Mouse (Mus musculus) brown adipose tissue, adult 24 weeks (tissue): Measurements from ENCODE around the gene Ttll5. TPM values are rescaled to one million over a fixed set of nuclear protein-coding genes. Genes with fewer than 3 reads are reported as not detected.
A peak's percentile ranks its signal among the peaks of the same experiment; 100 is the strongest.

Source experiments
- H3K27ac ChIP-seq: fragments of 200-500 bp; replicated peaks from 2 replicates; pipeline ENCODE4 v1.5.1; 2012; ENCODE audit warnings: low read depth, mild to moderate bottlenecking, low read length
- H3K4me1 ChIP-seq: fragments of 200-500 bp; 2 replicates; pipeline ENCODE4 v1.6.1; 2012; ENCODE audit warnings: low read length, mixed read lengths; ENCODE audit not compliant: control insufficient read depth, insufficient read depth, insufficient read length
- H3K4me3 ChIP-seq: fragments of 200-500 bp; 2 replicates; pipeline ENCODE4 v1.5.1; 2012; ENCODE audit warnings: low read depth, mild to moderate bottlenecking, low read length, moderate library complexity; ENCODE audit not compliant: insufficient read depth
- polyA plus RNA-seq: library from polyadenylated mRNA; stranded (reverse); fragments of >200 nt; gene quantifications from 2 replicates; pipeline ENCODE4 v1.2.4, GENCODE M21; 2012; ENCODE audit not compliant: missing spikeins, insufficient read depth, insufficient read length

Gene Ttll5
- polyA plus RNA-seq, 1 experiment: 12.2 TPM

- H3K4me3 ChIP-seq: peak overlapping the region; percentile 86
- H3K4me1 ChIP-seq: peaks cover 2% of the 10 kb centered on the region; the same call in 1 of the 2 replicates
- H3K27ac ChIP-seq: 0 out of 2 replicates have a peak overlapping the region, but pooled peaks have one; percentile 16
These were observed 253.3 kb downstream of the Ttll5 start for GRCm38 (mm10) chr12:86077736-86078135.

- Histone ChIP-seq H3K4me1 (peaks cover 2% of the 10 kb centered on the region; the same call in 1 of the 2 replicates), H3K27ac (peak overlapping the region; percentile 18; the same call in 1 of the 2 replicates)
These were observed 253.7 kb downstream of the Ttll5 start for GRCm38 (mm10) chr12:86078176-86078552.

DNA sequence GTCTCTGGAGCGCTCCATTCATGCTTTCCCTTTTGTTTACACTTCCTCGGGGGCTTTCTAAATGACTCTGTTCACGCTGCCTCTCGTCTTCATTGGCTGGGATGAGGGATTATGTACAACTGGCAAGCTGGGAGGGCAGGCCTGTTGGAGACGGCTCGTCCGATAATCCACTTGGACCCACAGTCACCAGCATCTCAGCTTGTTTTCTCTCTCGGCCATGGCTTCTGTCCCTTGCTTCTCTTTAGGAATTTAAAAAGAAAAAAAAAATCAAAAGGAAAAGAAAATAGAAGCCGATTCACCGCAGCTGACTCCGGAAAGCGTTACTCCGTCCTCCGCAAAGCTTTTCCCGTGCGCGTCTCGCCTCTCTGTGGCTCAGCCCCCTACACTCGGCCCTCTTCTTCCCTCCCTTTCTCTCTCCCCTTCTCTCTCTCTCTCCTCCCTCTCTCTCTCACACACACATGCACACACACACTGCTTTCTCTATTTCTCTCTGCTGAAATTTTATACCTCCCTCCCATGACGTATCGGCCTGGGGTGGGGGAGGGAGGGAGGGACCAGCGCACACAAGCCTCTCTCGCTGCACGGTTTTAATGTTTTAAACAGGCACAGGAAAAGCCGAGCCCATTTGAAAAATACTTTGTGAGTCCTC, 254.2 kb downstream of the Ttll5 start, which contains the start of gene Tgfb3:
Tgfb3 (minus strand) TSS at position 489 of the 649 bp plus-strand sequence.
- Histone ChIP-seq H3K27ac (peak within 1 kb of the TSS; percentile 86), H3K4me1 (peaks cover 2% of the 10 kb centered on the region; the same call in 1 of the 2 replicates), H3K4me3 (peak within 1 kb of the TSS; percentile 86)

More at GRCm38 (mm10) chr12:86078176-86078552, 253.7 kb downstream of the Ttll5 start:
- H3K4me3 ChIP-seq: peak overlapping the region; percentile 86

- Histone ChIP-seq H3K4me3 (peak overlapping the region; percentile 86), H3K4me1 (peaks cover 2% of the 10 kb centered on the region; the same call in 1 of the 2 replicates), H3K27ac (peak overlapping the region; percentile 86)
These were observed 254.8 kb downstream of the Ttll5 start for GRCm38 (mm10) chr12:86079202-86079667.

- H3K4me3 ChIP-seq: peak within 1 kb of the TSS; percentile 84
- peak within 1 kb of the TSS; percentile 39; the same call in 1 of the 2 replicates for H3K27ac ChIP-seq
- peaks cover 9% of the 10 kb centered on the region for H3K4me1 ChIP-seq
These were observed 258.1 kb downstream of the Ttll5 start, which contains the start of gene Ift43 for GRCm38 (mm10) chr12:86082481-86083012. TSS of gene Ift43 (plus strand) at chr12:86082541.

GRCm38 (mm10) chr12:86085873-86086272, 261.4 kb downstream of the Ttll5 start:
- Histone ChIP-seq H3K4me1 (peaks cover 13% of the 10 kb centered on the region), H3K4me3 (no peak overlapping the region), H3K27ac (no peak overlapping the region)

DNA sequence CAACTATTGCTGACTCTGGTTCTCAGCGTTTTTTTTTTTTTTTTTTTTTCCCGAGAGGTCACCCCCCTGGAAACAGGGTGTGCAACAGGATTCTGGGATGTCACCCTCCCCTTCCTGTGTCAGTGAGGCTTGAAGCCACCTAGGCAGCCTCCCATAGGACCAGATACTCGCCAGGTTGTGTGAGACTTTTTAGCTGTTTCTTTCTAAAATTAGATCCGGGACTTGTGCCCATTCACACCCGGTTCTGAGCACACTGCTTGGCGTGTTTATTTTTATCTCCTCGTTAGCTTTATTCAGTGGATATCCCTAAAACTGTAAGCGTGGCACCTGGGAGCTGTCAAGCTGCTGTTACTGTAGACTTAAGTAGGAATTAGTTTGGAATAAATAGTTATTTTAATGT, 262.1 kb downstream of the Ttll5 start:
- Histone ChIP-seq H3K4me3 (no peak overlapping the region), H3K27ac (no peak overlapping the region), H3K4me1 (peaks cover 13% of the 10 kb centered on the region)

DNA sequence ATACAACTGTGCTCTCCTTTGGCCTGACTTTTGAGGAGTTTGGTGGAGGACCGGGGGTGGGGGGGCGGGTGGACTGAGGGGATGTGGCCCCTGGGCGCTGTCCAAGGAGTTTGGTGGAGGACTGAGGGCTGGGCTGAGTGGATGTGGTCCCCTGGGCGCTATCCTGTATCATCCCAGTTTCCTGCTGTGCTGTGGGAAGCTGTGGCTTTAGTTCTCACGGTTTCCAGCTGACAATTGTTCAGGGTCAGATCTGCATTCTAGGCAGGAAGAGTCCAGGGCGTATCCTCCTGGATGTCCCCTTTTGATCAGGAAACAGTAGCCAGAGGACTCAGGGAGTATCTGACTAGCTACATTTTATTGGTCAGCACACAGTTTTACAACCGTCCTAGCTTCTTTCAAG, 263.6 kb downstream of the Ttll5 start:
- H3K27ac ChIP-seq: peak overlapping the region; percentile 57; the same call in 1 of the 2 replicates
- peaks cover 13% of the 10 kb centered on the region for H3K4me1 ChIP-seq
- no peak overlapping the region for H3K4me3 ChIP-seq

DNA sequence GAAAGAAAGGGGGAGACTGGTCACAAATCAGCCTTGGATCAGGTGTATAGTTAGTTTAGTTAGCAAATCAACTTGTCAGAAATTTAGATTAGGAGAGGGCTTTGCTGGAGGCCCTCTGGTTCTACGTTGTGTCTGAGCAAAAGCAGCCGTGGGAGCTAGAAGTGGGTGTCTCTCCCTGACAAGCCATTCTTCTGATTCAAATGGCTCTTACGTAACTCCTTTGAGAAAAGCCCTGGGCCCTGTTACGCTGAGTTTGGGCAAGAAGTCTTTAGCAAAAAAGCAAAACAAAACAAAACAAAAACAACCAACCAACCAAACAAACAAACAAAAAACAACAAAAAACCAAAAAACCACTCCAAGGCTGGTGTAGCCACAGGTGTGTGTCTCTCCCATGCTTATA, 266.3 kb downstream of the Ttll5 start:
- no peak overlapping the region for H3K4me3 ChIP-seq
- peaks cover 11% of the 10 kb centered on the region for H3K4me1 ChIP-seq
- H3K27ac ChIP-seq: peak overlapping the region; percentile 53

GRCm38 (mm10) chr12:86091601-86092132, 267.2 kb downstream of the Ttll5 start:
- peak overlapping the region; percentile 62 for H3K27ac ChIP-seq
- H3K4me3 ChIP-seq: no peak overlapping the region
- peaks cover 11% of the 10 kb centered on the region for H3K4me1 ChIP-seq

GRCm38 (mm10) chr12:86094075-86094474, 269.6 kb downstream of the Ttll5 start:
- no peak overlapping the region for H3K27ac ChIP-seq
- H3K4me1 ChIP-seq: no peaks in the 10 kb centered on the region
- H3K4me3 ChIP-seq: no peak overlapping the region

DNA sequence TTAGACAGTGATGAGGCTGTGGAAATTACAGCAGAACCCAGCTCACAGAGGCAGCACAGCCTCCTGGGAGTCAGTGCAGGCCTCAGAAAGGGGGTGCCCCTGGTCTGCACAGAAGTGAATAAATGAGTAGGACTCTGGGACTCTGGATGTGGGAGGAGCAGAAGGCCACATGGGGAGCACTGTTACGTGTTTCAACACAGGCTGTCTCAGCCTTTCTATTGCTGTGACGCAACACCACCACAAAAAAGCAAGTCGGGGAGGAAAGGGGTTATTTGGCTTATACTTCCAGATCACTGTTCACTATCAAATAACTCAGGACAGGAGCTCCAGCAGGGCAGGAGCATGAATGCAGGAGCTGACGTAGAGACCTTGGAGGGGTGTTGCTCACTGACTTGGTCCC, 271.3 kb downstream of the Ttll5 start:
- Histone ChIP-seq H3K4me1 (no peaks in the 10 kb centered on the region), H3K27ac (no peak overlapping the region), H3K4me3 (no peak overlapping the region)

GRCm38 (mm10) chr12:86097781-86098180, 273.3 kb downstream of the Ttll5 start:
- no peak overlapping the region for H3K4me3 ChIP-seq
- H3K27ac ChIP-seq: no peak overlapping the region
- H3K4me1 ChIP-seq: no peaks in the 10 kb centered on the region

DNA sequence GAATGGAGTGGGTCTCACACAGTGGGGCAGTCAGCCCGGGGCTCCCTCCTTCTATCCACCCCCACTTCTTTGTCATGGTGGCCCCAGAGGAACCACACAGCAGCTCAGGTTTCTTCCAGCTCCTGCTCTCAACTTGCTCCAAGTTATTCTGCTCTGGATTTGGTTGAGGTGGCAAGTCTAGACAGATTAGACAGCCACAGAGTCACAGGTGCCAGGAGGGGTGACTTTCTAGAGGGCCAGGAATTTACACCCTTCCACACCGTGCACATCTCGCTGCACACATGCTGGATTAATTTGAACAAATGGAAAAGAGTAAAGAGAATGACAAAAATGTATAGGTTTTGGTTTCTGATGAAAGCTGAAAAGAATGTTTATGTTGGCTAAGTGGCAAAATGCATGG, 276.3 kb downstream of the Ttll5 start:
- Histone ChIP-seq H3K4me1 (no peaks in the 10 kb centered on the region), H3K4me3 (no peak overlapping the region), H3K27ac (no peak overlapping the region)

DNA sequence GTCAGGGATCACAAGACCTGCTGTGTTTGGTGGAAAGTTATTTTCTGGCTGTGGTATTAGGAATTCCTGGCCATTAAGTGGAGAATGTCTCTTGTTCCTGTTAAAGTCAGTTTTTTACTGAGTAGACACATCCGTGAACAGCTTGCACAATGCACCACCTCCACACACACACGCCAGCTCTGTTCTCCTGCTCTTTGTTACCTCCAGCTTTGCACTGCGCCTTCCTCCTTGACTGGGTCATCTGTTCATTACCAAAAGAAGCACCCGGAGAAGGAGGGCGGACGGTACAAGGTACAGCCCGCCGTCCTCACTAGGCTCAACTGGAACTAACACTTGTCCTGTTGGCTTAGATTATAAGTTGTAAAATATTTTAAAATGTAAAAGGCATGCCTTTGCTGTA, 278.2 kb downstream of the Ttll5 start:
- H3K4me3 ChIP-seq: no peak overlapping the region
- no peak overlapping the region for H3K27ac ChIP-seq
- H3K4me1 ChIP-seq: no peaks in the 10 kb centered on the region
